Mouse (Mus musculus) heart, adult 2 months (tissue): ENCODE measurements at regions not wholly inside any gene's neighbourhood (a gene's known extent, or its start where the extent isn't known, plus 50 kb on each side); places are given as distances from the start of the nearest gene placed in this dataset.

Experiments
- CTCF ChIP-seq: fragments of 200-600 bp; IDR thresholded peaks from 2 replicates; pipeline ENCODE4 v1.8.1; 2022; ENCODE audit warnings: antibody characterized with exemption, mild to moderate bottlenecking, moderate library complexity
- POLR2A ChIP-seq: fragments of 200-500 bp; IDR thresholded peaks from 2 replicates; pipeline ENCODE4 v1.6.1; 2011; ENCODE audit warnings: mild to moderate bottlenecking, low read depth, low read length, control low read depth; ENCODE audit not compliant: insufficient read depth

DNA sequence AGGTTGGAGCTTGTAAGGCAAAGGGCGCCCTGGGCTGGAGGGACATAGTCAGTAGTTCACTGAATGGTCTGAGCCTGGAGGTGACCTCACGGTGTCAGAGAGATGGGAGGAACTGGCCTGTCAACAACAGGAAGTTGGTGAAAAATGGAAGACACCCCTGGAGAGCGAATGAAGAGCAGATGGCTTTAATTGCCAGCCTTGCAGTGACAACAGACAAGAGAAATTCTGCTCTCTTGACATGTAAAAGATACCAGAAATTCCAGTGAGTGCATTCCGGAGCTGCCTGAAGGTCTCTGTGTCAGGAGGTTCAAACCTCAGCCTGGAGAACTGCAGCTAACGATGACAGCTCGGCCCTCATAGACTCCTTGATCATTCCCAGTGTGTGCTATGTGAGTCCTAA lies 318.3 kb upstream of the Gm5148 start:
- TF ChIP-seq CTCF (no peak), POLR2A (no peak)
